Mouse (Mus musculus) forelimb bud, embryonic 11.5 days (tissue): Measurements from ENCODE around the gene Mfap1b.
"Not testable (repeated sequence)": the region's sequence is repeated elsewhere in the genome, so short reads cannot be mapped to it uniquely, and the experiment has no call there.

Experiments used
- DNase-seq: peaks from one replicate; pipeline ENCODE4 v3.0.0-alpha.2; 2012; ENCODE audit warnings: low read depth, low spot score

Mfap1b gene

DNA sequence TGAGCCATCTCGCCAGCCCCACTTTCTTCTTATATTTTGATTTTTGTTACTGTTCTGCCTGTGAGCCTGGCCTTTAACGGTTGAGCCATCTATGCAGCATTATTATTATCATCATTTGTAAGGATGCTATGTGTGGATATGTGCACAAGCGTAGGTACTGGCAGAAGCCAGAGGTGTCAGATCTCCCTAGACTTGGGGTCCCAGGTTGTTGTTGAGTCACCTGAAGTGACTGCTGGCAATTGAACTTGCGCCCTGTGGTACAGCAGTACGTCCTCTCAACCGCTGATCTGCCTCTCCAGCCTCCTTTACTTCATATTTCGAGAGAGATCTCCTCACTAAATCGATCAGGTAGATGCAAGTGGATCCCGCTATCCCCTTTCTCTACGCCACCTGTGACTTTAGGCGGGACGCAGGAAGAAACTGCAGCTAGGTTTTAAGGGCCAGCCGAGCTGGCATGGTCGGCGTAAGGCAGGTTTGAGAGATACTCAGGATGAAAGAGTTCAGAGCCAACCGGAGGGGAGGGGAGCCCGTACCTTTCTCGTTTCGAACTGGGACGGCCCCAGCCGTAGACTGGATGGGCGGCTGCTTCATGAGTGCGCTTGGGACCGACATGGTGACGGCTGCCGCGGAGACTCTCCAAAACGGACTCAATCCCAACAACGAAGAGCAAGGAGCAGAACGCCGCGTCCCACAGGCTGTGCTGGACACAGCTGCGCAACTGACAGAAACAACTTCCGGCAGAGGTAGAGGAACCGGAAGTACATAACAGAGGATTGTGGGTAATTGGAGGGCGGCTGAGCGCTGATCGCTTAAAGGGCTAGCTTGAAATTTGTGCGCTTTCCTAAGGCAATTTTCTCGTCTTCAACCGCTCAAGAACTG, at the start of gene Mfap1b:
Gene Mfap1b, minus strand, starts transcription at position 767 of the 879 bp plus-strand sequence.
- DNase-seq: peak; percentile 89

DNA sequence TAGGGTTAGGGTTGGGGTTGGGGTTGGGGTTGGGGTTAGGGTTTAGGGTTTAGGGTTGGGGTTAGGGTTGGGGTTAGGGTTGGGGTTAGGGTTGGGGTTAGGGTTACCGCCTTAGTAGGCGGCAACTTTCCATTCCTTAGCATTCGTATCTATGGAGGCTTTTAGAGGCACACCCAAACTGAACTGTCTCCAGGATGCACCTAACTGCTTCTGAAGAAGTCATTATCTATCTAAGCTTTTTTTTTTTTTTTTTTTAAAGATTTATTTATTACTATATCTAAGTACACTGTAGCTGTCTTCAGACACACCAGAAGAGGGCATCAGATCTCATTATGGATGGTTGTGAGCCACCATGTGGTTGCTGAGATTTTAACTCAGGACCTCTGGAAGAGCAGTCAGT, 49.0 kb upstream of the Mfap1b start:
- DNase-seq: not testable (repeated sequence)

DNA sequence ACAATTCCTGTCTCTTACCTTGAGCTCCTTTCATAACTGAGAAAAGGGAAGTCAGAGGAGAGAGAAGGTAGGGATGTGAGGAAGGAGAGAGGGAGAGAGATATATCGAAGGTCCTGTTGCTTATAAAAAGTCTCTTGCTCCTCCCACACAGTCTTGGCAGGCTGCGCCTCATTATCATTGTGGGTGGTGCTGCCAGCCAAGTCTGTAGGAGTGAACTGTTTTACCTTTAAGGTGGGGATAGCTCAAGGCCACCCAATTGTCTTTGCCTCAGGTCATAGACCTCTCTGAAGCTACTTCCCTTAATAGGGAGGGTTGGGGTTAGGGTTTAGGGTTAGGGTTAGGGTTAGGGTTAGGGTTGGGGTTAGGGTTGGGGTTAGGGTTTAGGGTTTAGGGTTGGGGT, 48.1 kb upstream of the Mfap1b start:
- no peak for DNase-seq

DNA sequence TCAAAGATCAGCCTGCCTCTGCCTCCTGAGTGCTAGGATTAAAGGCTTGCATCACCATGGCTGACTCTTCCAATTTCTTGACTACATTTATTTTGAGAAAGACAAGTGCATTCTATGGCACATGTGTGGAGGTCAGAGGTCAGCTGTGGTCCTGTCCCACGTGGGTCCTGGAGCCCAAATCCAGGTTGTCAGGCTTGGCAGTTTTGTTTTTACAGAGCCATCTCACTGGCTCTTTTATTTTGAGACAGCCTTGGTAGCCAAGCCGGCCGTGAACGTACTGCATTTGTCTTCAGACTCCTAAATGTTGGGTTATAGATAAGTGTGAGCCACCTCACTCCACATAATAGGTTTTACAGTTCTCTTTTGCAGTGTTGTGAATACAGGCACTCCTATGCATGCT, 44.8 kb upstream of the Mfap1b start:
- DNase-seq: not testable (repeated sequence)

DNA sequence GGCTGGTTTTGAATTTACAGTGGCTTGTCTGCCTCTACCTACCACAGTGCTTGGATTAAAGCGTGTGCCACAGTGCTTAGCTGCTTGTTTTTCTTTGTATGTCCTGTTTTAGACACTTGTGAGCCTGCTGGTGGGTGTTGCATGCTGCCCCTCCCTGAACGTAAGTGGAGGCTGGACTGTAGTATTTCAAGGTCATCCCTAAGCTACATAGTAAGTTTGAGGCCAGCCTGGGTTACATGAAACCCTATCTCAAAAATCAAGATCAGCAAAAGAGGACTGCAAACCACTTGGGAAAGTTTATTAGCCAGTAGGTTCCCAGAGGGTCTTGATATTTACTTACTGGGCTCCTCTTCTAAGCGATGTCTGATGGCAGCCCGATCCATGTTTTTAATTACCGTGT, 44.2 kb upstream of the Mfap1b start:
- DNase-seq: no peak

DNA sequence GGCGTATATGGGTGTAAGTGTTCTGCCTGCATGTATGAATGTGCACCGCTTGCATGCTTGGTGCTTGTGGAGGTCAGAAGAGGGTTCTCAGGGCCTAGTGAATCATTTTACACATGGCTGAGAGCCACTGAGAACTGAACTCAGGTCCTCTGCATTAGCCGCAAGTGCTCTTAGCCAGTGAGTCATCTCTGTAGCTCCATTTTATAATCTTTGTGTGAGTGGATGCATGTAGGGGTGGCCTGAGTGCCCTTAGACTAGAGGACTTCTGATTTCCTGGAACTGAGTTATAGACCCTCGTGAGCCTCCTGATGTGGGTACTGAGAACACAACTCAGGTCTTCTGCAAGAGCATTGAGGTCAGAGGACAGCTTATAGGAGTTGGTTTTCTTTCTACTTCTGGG, 40.3 kb upstream of the Mfap1b start:
- no peak for DNase-seq

DNA sequence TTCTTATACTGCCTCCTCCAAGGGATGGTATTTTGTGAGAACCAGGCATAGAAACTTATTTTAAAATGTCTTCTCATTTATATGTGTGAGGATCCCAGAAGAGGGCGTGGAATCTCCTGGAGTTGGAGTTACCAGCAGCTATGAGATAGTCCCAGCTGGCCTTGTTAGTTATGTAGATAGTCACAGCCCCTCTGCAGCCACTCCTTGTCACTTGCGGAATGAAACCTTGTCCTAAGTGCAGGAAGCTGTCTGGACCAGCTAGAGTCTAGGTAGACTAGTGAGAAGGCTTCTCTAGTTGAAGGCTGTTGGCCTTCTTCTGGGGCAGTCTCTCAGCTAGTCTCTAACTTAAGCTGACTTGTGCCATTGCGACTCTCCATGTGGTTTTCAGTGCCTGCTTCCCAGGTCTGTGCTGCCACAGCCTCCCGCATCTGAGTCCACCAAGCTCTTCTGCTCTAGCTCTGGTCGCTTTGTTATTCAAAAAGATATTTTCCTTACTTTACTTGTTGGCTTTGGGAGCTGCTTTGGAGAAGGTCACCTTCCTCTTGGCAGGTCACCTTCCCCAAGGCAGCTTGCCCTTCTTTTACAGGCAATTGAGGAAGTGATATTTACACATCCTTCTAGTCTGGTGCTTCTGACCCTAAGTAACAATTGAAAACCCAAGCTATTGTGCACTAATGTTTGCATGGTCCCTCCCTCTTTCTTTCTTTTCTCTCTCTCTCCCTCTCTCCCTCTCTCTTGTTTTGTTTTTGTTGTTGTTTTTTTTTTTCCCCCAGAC, 39.3 kb upstream of the Mfap1b start:
- not testable (repeated sequence) for DNase-seq

DNA sequence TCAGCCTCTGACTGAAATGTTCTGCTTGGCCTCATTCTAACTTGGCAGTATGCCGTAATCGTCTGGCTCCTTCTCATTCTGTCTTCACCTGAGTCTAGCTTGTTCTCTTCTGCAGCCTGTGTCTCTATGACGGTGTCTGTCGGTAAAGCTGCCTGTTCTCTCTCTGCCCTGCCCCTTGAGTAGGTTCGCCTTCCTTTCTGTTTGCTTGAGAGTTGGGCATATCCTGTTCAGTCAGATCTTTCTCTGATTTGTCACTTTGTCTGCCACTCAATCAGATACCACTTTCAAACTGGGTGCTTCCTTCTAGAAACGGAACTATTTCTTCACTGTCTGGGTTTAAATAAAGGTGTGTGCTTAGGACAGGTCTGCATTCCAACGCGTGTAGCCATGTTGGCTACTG, 37.5 kb upstream of the Mfap1b start:
- DNase-seq: no peak

DNA sequence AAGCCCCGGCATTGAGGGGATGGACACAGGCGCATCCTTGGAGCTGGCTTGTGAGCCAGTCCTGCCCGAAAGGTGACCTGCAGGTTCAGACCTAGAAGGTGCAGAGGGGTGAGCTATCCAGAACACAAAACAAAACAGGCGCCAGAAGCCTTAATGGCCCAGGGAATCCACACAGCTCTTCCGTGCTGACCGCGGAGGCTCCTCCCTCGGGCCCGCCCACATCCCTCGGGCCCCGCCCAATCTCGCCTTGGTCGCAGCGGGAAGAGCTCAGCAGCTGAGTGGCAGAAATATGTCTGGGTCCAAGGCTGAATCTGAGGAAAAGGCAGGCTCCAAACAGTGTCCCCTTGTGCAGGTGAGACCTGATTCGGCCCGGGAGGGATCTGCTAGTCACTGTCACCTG, 35.7 kb upstream of the Mfap1b start:
- DNase-seq: peak; percentile 17

DNA sequence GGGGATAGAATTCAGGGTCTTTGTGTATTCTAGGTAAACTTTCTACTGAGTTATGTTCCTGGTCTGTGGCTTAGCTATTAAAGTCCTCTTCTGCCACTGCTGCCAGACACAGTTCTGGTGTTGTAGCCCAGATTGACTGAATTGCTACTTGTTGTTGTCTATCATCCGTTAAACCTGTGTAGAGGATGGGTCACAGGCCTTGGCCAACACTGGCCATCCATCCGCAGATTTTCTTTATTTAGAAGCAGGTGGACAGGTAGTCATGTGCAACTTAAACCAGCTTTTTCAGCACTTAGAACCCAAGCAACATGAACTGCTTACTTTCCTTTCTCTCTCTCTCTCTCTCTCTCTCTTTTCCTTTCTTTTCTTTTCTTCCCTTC, 34.1 kb upstream of the Mfap1b start:
- no peak for DNase-seq

DNA sequence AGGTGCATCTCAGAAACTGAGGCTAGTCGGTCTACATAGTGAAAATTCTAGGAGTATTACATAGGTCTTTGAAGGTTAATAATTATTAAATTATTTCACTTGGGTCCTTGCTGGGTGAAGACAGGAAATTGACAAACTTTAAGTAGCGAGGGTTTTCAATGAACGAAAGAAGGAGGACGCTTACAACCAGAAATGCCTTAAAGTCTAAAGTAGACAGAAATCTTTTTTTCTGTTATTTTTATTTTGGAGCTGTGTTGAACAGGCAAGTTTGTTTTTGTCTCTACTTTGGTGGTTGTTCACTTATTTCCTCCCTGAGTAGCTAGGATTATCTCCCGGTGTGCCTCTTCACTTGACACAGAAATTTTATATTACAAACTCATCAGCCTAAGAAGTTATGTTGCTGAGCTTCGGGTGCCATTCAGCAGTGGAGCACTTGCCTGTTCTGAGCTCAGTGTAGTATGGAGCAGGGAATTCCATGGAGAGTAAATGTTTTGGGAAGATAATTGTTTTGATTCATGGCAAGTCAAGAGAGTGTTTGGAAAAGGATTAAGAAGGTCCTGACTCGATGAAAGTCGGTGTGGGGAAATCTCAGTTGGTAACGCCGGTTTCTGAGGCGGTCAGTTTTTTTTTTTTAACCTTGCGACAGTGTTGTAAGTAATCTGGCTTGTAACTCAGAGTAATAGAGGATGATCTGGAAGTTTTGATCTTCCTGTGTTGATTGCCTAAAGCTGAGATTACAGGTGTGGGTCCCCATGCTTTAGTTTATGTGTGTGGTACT, 33.5 kb upstream of the Mfap1b start:
- no peak for DNase-seq

DNA sequence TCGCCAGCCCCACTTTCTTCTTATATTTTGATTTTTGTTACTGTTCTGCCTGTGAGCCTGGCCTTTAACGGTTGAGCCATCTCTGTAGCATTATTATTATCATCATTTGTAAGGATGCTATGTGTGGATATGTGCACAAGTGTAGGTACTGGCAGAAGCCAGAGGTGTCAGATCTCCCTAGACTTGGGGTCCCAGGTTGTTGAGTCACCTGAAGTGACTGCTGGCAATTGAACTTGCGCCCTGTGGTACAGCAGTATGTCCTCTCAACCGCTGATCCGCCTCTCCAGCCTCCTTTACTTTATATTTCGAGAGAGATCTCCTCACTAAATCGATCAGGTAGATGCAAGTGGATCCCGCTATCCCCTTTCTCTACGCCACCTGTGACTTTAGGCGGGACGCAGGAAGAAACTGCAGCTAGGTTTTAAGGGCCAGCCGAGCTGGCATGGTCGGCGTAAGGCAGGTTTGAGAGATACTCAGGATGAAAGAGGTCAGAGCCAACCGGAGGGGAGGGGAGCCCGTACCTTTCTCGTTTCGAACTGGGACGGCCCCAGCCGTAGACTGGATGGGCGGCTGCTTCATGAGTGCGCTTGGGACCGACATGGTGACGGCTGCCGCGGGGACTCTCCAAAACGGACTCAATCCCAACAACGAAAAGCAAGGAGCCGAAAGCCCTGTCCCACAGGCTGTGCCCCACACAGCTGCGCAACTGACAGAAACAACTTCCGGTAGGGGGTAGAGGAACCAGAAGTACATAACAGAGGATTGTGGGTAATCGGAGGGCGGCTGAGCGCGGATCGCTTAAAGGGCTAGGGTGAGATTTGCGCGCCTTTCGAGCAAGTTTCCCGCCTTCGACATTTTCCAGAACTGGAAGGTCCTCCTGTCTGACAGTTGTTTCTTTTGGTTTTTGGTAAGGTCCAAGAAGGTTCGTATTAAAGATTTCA, 32.3 kb upstream of the Mfap1b start, which contains the start of the genes Mfap1a and Wdr76:
Gene Mfap1a, minus strand, starts transcription at position 724 of the 941 bp plus-strand sequence.
Gene Wdr76, plus strand, starts transcription at position 782 of the 941 bp plus-strand sequence.
- DNase-seq: peak; percentile 89

DNA sequence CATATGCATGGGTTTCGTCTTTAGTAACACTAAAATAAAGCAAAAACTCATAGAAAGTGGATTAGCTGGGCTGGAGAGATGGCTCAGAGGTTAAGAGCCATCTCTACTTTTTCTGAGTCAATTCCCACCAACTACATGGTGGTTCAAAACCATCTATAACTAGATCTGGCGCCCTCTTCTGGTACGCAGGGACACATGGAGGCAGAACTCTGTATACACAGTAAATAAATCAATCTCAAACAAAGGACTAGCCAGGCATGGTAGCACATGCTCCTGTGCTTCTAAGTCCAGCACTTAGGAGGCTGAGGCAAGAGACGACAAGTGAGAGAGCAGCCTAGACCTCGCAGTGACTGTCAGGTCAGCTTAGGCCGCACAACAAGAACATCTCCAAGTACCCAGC, 27.7 kb upstream of the Mfap1b start:
- not testable (repeated sequence) for DNase-seq

DNA sequence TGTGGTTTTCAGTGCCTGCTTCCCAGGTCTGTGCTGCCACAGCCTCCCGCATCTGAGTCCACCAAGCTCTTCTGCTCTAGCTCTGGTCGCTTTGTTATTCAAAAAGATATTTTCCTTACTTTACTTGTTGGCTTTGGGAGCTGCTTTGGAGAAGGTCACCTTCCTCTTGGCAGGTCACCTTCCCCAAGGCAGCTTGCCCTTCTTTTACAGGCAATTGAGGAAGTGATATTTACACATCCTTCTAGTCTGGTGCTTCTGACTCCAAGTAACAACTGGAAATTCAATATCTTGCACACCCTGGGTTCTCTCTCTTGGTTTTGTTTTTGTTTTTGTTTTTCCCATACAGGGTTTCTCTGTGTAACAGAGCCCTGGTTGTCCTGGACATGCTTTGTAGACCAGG, 10.5 kb upstream of the Mfap1b start:
- DNase-seq: not testable (repeated sequence)

DNA sequence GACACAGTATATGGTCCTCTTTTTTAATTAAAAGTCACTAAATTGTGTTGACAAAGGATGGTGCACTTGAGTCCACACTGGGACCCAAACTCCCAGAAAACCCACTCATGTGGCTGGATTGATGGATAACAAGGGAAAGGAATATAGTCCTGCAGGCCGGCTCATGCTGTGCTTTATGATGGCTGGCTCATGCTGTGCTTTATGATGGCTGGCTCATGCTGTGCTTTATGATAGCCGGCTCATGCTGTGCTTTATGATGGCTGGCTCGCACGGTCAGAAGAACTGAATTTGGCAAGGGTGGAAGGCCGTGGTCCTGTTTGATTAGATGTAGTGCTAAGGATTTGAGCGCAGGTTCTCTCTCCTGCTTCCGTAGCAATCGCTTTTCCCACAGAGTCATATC, 9.7 kb upstream of the Mfap1b start:
- DNase-seq: no peak

DNA sequence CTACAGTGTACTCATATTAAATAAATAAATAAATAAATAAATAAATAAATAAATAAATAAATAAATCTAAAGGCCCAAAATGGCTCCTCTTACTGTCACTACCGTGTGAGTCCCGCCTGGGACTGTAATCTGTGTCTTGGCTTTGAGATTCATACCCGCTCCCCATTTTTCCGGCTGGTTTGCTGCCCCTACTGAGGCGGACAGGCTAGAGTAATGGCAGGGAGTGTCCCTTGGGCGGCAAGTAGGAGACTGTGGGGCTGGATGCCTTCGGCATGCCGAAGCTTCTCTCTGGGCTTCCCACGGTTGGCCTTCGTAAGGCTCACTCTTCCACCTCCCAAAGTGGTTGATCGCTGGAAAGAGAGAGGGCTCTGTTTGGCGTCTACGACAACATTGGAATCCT, 7.0 kb upstream of the Mfap1b start:
- DNase-seq: not testable (repeated sequence)

DNA sequence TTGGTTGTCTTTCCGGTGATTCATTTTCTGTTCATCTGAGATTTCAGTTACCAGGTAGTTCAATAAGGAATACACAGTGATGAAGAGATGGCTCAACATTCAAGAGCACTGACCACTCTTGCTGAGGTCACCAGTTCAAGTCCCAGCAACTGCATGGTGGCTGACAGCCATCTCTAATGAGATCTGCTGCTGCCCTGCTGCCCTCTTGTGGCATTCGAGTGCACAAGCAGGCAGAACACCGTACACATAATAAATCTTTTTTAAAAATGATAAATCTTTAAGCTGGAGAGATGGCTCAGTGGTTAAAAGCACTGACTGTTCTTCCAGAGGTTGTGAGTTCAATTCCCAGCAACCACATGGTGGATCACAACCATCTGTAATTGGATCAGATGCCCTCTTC, 6.6 kb upstream of the Mfap1b start:
- DNase-seq: no peak

DNA sequence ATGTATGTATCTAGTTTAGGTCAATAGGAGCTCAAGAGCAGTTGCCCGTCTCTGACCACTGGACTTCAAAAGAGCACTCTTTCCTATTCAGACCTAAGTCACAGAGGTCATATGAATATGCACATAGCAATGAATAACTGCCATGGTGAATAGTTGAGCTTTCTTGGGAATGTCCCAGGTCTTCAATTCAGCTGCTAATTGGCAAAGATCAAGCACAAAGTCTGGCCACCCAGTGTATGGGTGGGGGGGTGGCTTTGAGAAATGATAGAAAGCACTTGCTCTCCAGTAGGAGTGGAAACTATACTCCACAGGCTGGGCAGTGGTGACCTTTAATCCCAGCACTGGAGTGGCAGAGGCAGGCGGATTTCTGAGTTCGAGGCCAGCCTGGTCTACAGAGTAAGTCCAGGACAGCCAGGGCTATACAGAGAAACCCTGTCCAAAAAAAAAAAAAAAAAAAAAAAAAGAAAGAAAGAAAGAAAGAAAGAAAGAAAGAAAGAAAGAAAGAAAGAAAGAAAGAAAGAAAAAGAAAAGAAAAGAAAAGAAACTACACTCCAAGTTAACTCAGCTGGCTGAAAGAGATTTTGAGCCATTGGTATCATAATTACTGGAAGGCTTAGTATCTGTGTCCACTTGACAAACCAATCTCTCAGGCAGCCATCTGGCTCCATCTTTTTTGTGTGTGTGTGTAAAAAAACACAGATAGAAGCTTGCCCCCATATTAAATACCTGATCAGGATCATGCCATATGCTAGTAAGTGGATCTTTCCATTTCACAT, 3.8 kb upstream of the Mfap1b start:
- no peak for DNase-seq

DNA sequence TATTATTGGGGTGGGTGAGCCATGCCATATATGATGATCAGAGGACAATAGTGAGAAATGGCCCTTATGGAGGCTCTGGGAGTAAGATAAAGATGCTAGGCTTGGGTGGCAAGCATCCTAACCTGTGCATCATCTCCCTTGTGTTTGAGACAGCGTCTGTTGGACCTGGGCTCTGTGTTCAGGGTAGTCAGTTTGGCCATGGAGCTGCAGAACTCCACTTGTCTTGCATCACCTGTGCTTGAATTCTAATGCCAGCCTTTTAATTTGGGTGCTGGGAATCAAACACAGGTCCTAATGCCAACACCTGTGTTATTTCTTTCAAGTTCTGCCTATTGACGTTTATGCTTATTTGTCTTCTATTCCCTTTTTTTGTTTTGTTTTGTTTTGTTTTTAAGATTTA, 1.4 kb upstream of the Mfap1b start:
- DNase-seq: not testable (repeated sequence)

DNA sequence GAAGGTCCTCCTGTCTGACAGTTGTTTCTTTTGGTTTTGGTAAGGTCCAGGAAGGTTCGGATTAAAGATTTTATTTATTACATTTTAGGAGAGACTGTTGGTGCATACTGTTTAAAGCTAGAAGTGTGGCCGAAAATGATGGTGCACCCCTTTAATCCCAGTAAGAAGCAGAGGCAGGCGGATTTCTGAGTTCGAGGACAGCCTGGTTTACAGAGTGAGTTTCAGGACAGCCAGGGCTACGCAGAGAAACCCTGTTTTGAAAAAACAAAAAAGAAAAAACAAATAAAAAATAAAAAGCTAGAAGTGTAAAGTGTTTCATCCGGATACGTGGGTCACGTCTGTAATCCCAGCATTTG, 291 bp upstream of the Mfap1b start:
- DNase-seq: no peak
